In the genomic region with DNA sequence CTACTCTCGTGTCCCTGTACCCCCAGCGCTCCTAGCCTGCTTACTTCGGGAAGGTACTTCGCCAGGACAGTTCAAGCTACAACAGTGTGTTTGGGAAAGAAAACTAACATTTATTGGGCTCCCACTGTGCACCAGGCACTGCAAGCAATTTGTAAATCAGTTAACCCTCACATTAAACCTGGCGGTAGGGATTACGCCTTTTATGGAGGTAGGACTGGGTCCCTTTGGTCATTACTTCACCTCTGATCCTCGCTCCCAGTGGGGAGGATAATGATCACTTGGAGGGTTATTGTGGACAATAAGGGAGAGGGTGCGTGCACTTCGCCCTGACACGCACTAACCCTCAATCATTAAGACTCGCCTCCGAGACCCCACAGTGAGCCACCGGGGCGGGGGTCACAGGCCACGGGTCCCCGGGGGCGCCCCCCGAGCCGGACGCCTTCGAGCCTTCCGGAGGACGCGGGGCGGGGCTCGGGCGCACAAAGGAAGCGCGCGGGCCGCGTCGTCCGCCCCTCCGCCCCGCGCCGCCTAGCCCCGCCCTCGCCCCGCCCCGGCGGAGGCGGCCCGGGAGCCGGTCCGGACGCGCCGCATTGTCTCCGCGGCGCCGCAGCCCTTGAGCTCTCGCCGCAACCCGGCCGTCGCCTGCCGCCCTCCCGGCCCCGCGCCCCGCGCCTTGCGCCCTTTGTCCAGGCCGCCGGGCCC, we compare ENCODE assay signal across 8 mouse cellular contexts. TPM values are rescaled to one million over a fixed set of nuclear protein-coding genes. Genes with fewer than 3 reads are reported as not detected.
A peak's percentile ranks its signal among the peaks of the same experiment; 100 is the strongest.
DNase-seq lines count a peak whose midpoint lies in the region; ATAC-seq and TF ChIP-seq lines count a peak whose summit lies in the region.

No protein-coding gene starts in this region.

- peak; percentile 49 to 62 for DNase-seq in CD8-positive naive resting alpha-beta T cell, adult 2 months (ENCODE audit: low read depth in 2 of 2, low spot score in 2 of 2)
- peak; percentile 58 for DNase-seq in c-Kit-positive CD71-positive TER-119-negative erythroid progenitor cells, embryonic 14.5 days (ENCODE audit: low read depth)
- peak; percentile 87 to 90 for DNase-seq in heart, postnatal 10 days
- peak; percentile 88 to 93 for DNase-seq in kidney, postnatal 4 days
- peak; percentile 81 for DNase-seq in lung, adult 2 months
- DNase-seq in thymus, adult 2 months: peak; percentile 90

- H3K4me1 ChIP-seq in forebrain, embryonic 12.5 days: peaks cover 71% of the 10 kb centered on the region
- peaks cover 16% of the 10 kb centered on the region for H3K4me1 ChIP-seq in lung, adult 2 months (ENCODE audit: control insufficient read depth, insufficient read depth, low read length)
- peaks cover 18% of the 10 kb centered on the region for H3K4me1 ChIP-seq in thymus, adult 2 months (replicated peaks; ENCODE audit: control insufficient read depth, insufficient read depth, low read length)

- 3% methylated on average over 40 of the region's 68 CpGs for WGBS in forebrain, embryonic 12.5 days
- WGBS in lung, adult 2 months: 5% methylated on average over 37 of the region's 68 CpGs
- 9% methylated on average over 57 of the region's 68 CpGs for WGBS in thymus, adult 2 months

- peak overlapping the region; percentile 96 for H3K27ac ChIP-seq in forebrain, embryonic 12.5 days
- peak overlapping the region; percentile 23 for H3K27ac ChIP-seq in thymus, adult 2 months (ENCODE audit: control insufficient read depth, insufficient read depth, low read length)

- no peak for TF ChIP-seq CTCF in lung, adult 2 months (IDR thresholded peaks at IDR 0.05; ENCODE audit: insufficient read depth, low read length)
- no peak for TF ChIP-seq CTCF in thymus, adult 2 months (IDR thresholded peaks at IDR 0.05; ENCODE audit: borderline replicate concordance, control insufficient read depth, extremely low read depth, insufficient read depth, low read length, poor library complexity)

- intact Hi-C loops in heart, postnatal 10 days (cut with DNase I): loop anchor here (5.0 kb wide), 1 partner anchor 50 kb away; no protein-coding TSS in a partner anchor

- peaks cover 10% of the 10 kb centered on the region for H3K36me3 ChIP-seq in forebrain, embryonic 12.5 days (replicated peaks)
- H3K36me3 ChIP-seq in thymus, adult 2 months (ENCODE audit: control insufficient read depth, insufficient read depth, low read length): no peaks in the 10 kb centered on the region

- H3K9ac ChIP-seq in forebrain, embryonic 12.5 days: peak overlapping the region; percentile 100

- no peaks in the 10 kb centered on the region for H3K9me3 ChIP-seq in forebrain, embryonic 12.5 days

- peak; percentile 66; the same call in 1 of the 2 replicates for TF ChIP-seq POLR2A in lung, adult 2 months (IDR thresholded peaks at IDR 0.05; ENCODE audit: borderline replicate concordance, extremely low read depth, low read depth, low read length)
- TF ChIP-seq POLR2A in thymus, adult 2 months (IDR thresholded peaks at IDR 0.05; ENCODE audit: control insufficient read depth, extremely low read depth, insufficient read depth, low read length, poor library complexity): peak; percentile 95; the same call in 1 of the 2 replicates

- peak overlapping the region; percentile 98 for H3K4me2 ChIP-seq in forebrain, embryonic 12.5 days

- H3K4me3 ChIP-seq in forebrain, embryonic 12.5 days (replicated peaks): peak overlapping the region; percentile 99
- H3K4me3 ChIP-seq in lung, adult 2 months (replicated peaks; ENCODE audit: extremely low read depth, low read depth, low read length): peak overlapping the region; percentile 93
- peak overlapping the region; percentile 97 for H3K4me3 ChIP-seq in thymus, adult 2 months (ENCODE audit: control insufficient read depth, insufficient read depth, low read length)

- peaks cover 6% of the 10 kb centered on the region; the same call in 1 of the 2 replicates for H3K27me3 ChIP-seq in forebrain, embryonic 12.5 days
- no peaks in the 10 kb centered on the region for H3K27me3 ChIP-seq in thymus, adult 2 months (ENCODE audit: control insufficient read depth, insufficient read depth, low read length)

- peak; percentile 93 for ATAC-seq in forebrain, embryonic 12.5 days (ENCODE audit: low FRiP score)
- peak; percentile 54 for ATAC-seq in neutrophil, adult 5-6 weeks (ENCODE audit: extremely low read depth, insufficient number of reproducible peaks, low FRiP score, poor library complexity, severe bottlenecking)

RNA-seq across cellular contexts. Expression of a gene that starts 28.0 kb away (rescaled TPM):
- polyA plus RNA-seq in forebrain, embryonic 12.5 days (2016; fragmentation: Nextera tagmentation; extraction: Ambion mirVana): 0.38 and 0.57 TPM in 2 replicates
- under 1 TPM; 0.12 to 0.29 TPM for total RNA-seq in heart, postnatal 10 days (2021)
- polyA plus RNA-seq in lung, adult 2 months (2012; rRNA removed): 0.34 and 0.58 TPM in 2 replicates
- total RNA-seq in neutrophil, adult 5-6 weeks (2017): 0.25 and 0.81 TPM in 2 replicates
- polyA plus RNA-seq in thymus, adult 2 months (2012; rRNA removed): 1.3 and 1.6 TPM in 2 replicates

Comparison
In these comparisons a context has a peak if more than half of its experiments do, and no peak if none do; other contexts are left out.
1. Peak in every context shown above with its lines: DNase-seq, ATAC-seq, H3K4me3 ChIP-seq and H3K27ac ChIP-seq.